Mouse (Mus musculus) 3T3-L1 (cell line): ENCODE measurements around the gene Sdk2.

Experiments
- DNase-seq: peaks from one replicate; pipeline ENCODE4 v3.0.0-alpha.2; 2015; ENCODE audit warnings: low read depth, low spot score

Gene Sdk2

GRCm38 (mm10) chr11:113843920-113844319 lies 222.9 kb downstream of the Sdk2 start:
- no peak for DNase-seq

- no peak for DNase-seq
These were observed 224.0 kb downstream of the Sdk2 start for GRCm38 (mm10) chr11:113842879-113843278.

- DNase-seq, result no peak
These were observed 235.2 kb downstream of the Sdk2 start for GRCm38 (mm10) chr11:113831608-113832007.

- DNase-seq, result no peak
These were observed 238.7 kb downstream of the Sdk2 start for GRCm38 (mm10) chr11:113828081-113828554.

- DNase-seq, result no peak
These were observed 246.8 kb downstream of the Sdk2 start for GRCm38 (mm10) chr11:113820005-113820404.

GRCm38 (mm10) chr11:113819001-113819400 lies 247.8 kb downstream of the Sdk2 start:
- DNase-seq, result no peak

- DNase-seq, result no peak
These were observed 249.8 kb downstream of the Sdk2 start for GRCm38 (mm10) chr11:113816971-113817548.

- DNase-seq, result no peak
These were observed 250.4 kb downstream of the Sdk2 start for GRCm38 (mm10) chr11:113816439-113816838.

- no peak for DNase-seq
These were observed 255.1 kb downstream of the Sdk2 start for GRCm38 (mm10) chr11:113811546-113812339.

GRCm38 (mm10) chr11:113810638-113811545 lies 256.0 kb downstream of the Sdk2 start:
- peak; percentile 92 for DNase-seq

GRCm38 (mm10) chr11:113807086-113807485 lies 259.8 kb downstream of the Sdk2 start:
- DNase-seq, result no peak

GRCm38 (mm10) chr11:113806382-113807077 lies 260.3 kb downstream of the Sdk2 start:
- no peak for DNase-seq

- no peak for DNase-seq
These were observed 260.9 kb downstream of the Sdk2 start for GRCm38 (mm10) chr11:113805974-113806373.

- no peak for DNase-seq
These were observed 263.4 kb downstream of the Sdk2 start for GRCm38 (mm10) chr11:113803321-113803941.

GRCm38 (mm10) chr11:113802456-113802855 lies 264.4 kb downstream of the Sdk2 start:
- DNase-seq, result no peak

GRCm38 (mm10) chr11:113800026-113800425 lies 266.8 kb downstream of the Sdk2 start:
- no peak for DNase-seq

GRCm38 (mm10) chr11:113799041-113799447 lies 267.8 kb downstream of the Sdk2 start:
- DNase-seq, result no peak

GRCm38 (mm10) chr11:113798011-113798410 lies 268.8 kb downstream of the Sdk2 start:
- DNase-seq, result no peak

GRCm38 (mm10) chr11:113797014-113797983 lies 269.5 kb downstream of the Sdk2 start:
- no peak for DNase-seq

- DNase-seq, result no peak
These were observed 271.0 kb downstream of the Sdk2 start for GRCm38 (mm10) chr11:113795846-113796245.
